Mouse (Mus musculus) midbrain, embryonic 13.5 days (tissue): ENCODE data around the gene Fto. TPM values are rescaled to one million over a fixed set of nuclear protein-coding genes. Genes with fewer than 3 reads are reported as not detected.
A peak's percentile ranks its signal among the peaks of the same experiment; 100 is the strongest.

Source experiments
- ATAC-seq: fragments of 200-750 bp; cut with Nextera tagmentation; 2 replicates; pipeline ENCODE4 v1.8.0; 2017; ENCODE audit warnings: mild to moderate bottlenecking, moderate TSS enrichment, moderate library complexity
- H3K27ac ChIP-seq: fragments of 300-500 bp; sonication (generic); 2 replicates; pipeline ENCODE4 v1.5.1; 2015; ENCODE audit warnings: inconsistent platforms, mild to moderate bottlenecking, moderate library complexity
- H3K27me3 ChIP-seq: fragments of 300-500 bp; sonication (generic); 2 replicates; pipeline ENCODE4 v1.6.1; 2015; ENCODE audit warnings: mild to moderate bottlenecking, inconsistent platforms
- H3K36me3 ChIP-seq: fragments of 300-500 bp; sonication (generic); 2 replicates; pipeline ENCODE4 v1.6.1; 2015; ENCODE audit warnings: mild to moderate bottlenecking, inconsistent platforms
- H3K4me1 ChIP-seq: fragments of 300-500 bp; sonication (generic); replicated peaks from 2 replicates; pipeline ENCODE4 v1.6.1; 2015; ENCODE audit warnings: inconsistent platforms
- H3K4me2 ChIP-seq: fragments of 300-500 bp; sonication (generic); replicated peaks from 2 replicates; pipeline ENCODE4 v1.6.1; 2015; ENCODE audit warnings: moderate library complexity, mild to moderate bottlenecking, inconsistent platforms
- H3K4me3 ChIP-seq: fragments of 300-500 bp; sonication (generic); replicated peaks from 2 replicates; pipeline ENCODE4 v1.5.1; 2015; ENCODE audit warnings: mild to moderate bottlenecking, inconsistent platforms
- H3K9ac ChIP-seq: fragments of 300-500 bp; sonication (generic); replicated peaks from 2 replicates; pipeline ENCODE4 v1.6.1; 2015; ENCODE audit warnings: mild to moderate bottlenecking, inconsistent platforms
- H3K9me3 ChIP-seq: fragments of 300-500 bp; sonication (generic); 2 replicates; pipeline ENCODE4 v1.6.1; 2016; ENCODE audit warnings: mild to moderate bottlenecking, inconsistent platforms
- WGBS: fragments of 180-500 bp; shearing (Covaris S2); methylation state at CpG from one replicate; pipeline ENCODE4 v1.1.7; 2015; 5-methylcytosine and 5-hydroxymethylcytosine counted together
- polyA plus RNA-seq: library from polyadenylated mRNA; unstranded; fragments of >200 nt; fragmentation: Nextera tagmentation; extraction: Ambion mirVana; gene quantifications from 2 replicates; pipeline ENCODE4 v1.2.1, GENCODE M21; 2015

Gene Fto
- polyA plus RNA-seq, 1 experiment from 2014 or later: 128 TPM

GRCm38 (mm10) chr8:91349816-91350215 is 36.5 kb downstream of the Fto start:
- H3K27ac ChIP-seq: no peak overlapping the region
- H3K36me3 ChIP-seq: peaks cover 3% of the 10 kb centered on the region; the same call in 1 of the 2 replicates
- H3K4me2 ChIP-seq: no peak overlapping the region
- 86% methylated on average over 7 of the region's 7 CpGs for WGBS
- peaks cover 24% of the 10 kb centered on the region for H3K4me1 ChIP-seq
- no peak for ATAC-seq
- no peaks in the 10 kb centered on the region for H3K9me3 ChIP-seq
- no peak overlapping the region for H3K4me3 ChIP-seq
- no peak overlapping the region for H3K9ac ChIP-seq
- H3K27me3 ChIP-seq: no peaks in the 10 kb centered on the region

GRCm38 (mm10) chr8:91350628-91351027 is 37.3 kb downstream of the Fto start:
- WGBS: 81% methylated on average over 7 of the region's 7 CpGs
- ATAC-seq: no peak
- Histone ChIP-seq H3K27ac (no peak overlapping the region), H3K9ac (no peak overlapping the region), H3K9me3 (no peaks in the 10 kb centered on the region), H3K4me1 (peaks cover 32% of the 10 kb centered on the region), H3K36me3 (peaks cover 3% of the 10 kb centered on the region; the same call in 1 of the 2 replicates), H3K4me3 (no peak overlapping the region), H3K27me3 (no peaks in the 10 kb centered on the region), H3K4me2 (no peak overlapping the region)

- Histone ChIP-seq H3K4me1 (peaks cover 39% of the 10 kb centered on the region), H3K36me3 (peaks cover 3% of the 10 kb centered on the region; the same call in 1 of the 2 replicates), H3K27me3 (no peaks in the 10 kb centered on the region), H3K9ac (no peak overlapping the region), H3K9me3 (no peaks in the 10 kb centered on the region), H3K27ac (no peak overlapping the region), H3K4me2 (no peak overlapping the region), H3K4me3 (no peak overlapping the region)
- 88% methylated on average over 3 of the region's 3 CpGs for WGBS
- no peak for ATAC-seq
These were observed 39.3 kb downstream of the Fto start for GRCm38 (mm10) chr8:91352598-91352997.

- Histone ChIP-seq H3K4me2 (no peak overlapping the region), H3K27me3 (no peaks in the 10 kb centered on the region), H3K4me3 (no peak overlapping the region), H3K4me1 (peaks cover 38% of the 10 kb centered on the region), H3K9me3 (no peaks in the 10 kb centered on the region), H3K27ac (no peak overlapping the region), H3K36me3 (peaks cover 3% of the 10 kb centered on the region; the same call in 1 of the 2 replicates), H3K9ac (no peak overlapping the region)
- ATAC-seq: no peak
- WGBS: 76% methylated on average over 5 of the region's 5 CpGs
These were observed 39.7 kb downstream of the Fto start for GRCm38 (mm10) chr8:91353062-91353461.

- WGBS: 90% methylated on average over 4 of the region's 4 CpGs
- Histone ChIP-seq H3K36me3 (peaks cover 3% of the 10 kb centered on the region; the same call in 1 of the 2 replicates), H3K27ac (no peak overlapping the region), H3K9ac (no peak overlapping the region), H3K27me3 (no peaks in the 10 kb centered on the region), H3K4me2 (no peak overlapping the region), H3K4me1 (peaks cover 40% of the 10 kb centered on the region), H3K9me3 (no peaks in the 10 kb centered on the region), H3K4me3 (no peak overlapping the region)
- ATAC-seq: no peak
These were observed 40.6 kb downstream of the Fto start for GRCm38 (mm10) chr8:91353907-91354306.

GRCm38 (mm10) chr8:91355301-91355905 is 42.1 kb downstream of the Fto start:
- 33% methylated on average over 10 of the region's 10 CpGs for WGBS
- Histone ChIP-seq H3K27ac (peak overlapping the region; percentile 69), H3K4me3 (no peak overlapping the region), H3K27me3 (peaks cover 3% of the 10 kb centered on the region; the same call in 1 of the 2 replicates), H3K4me1 (peaks cover 40% of the 10 kb centered on the region), H3K36me3 (no peaks in the 10 kb centered on the region), H3K9ac (no peak overlapping the region), H3K4me2 (peak overlapping the region; percentile 36), H3K9me3 (no peaks in the 10 kb centered on the region)
- ATAC-seq: peak; percentile 68

GRCm38 (mm10) chr8:91355956-91356699 is 42.8 kb downstream of the Fto start:
- peak; percentile 70 for ATAC-seq
- Histone ChIP-seq H3K27ac (peak overlapping the region; percentile 69), H3K4me2 (peak overlapping the region; percentile 36), H3K9me3 (no peaks in the 10 kb centered on the region), H3K9ac (no peak overlapping the region), H3K36me3 (no peaks in the 10 kb centered on the region), H3K4me3 (no peak overlapping the region), H3K4me1 (peaks cover 40% of the 10 kb centered on the region), H3K27me3 (peaks cover 5% of the 10 kb centered on the region; the same call in 1 of the 2 replicates)
- WGBS: 43% methylated on average over 11 of the region's 11 CpGs

GRCm38 (mm10) chr8:91357493-91358014 is 44.2 kb downstream of the Fto start:
- Histone ChIP-seq H3K4me3 (no peak overlapping the region), H3K27me3 (peaks cover 11% of the 10 kb centered on the region; the same call in 1 of the 2 replicates), H3K36me3 (no peaks in the 10 kb centered on the region), H3K27ac (no peak overlapping the region), H3K4me1 (peaks cover 40% of the 10 kb centered on the region), H3K9ac (no peak overlapping the region), H3K4me2 (no peak overlapping the region), H3K9me3 (no peaks in the 10 kb centered on the region)
- 91% methylated on average over 4 of the region's 4 CpGs for WGBS
- no peak for ATAC-seq

- no peak overlapping the region for H3K27ac ChIP-seq
- H3K9me3 ChIP-seq: no peaks in the 10 kb centered on the region
- no peak overlapping the region for H3K9ac ChIP-seq
- 83% methylated on average over 5 of the region's 5 CpGs for WGBS
- peaks cover 13% of the 10 kb centered on the region; the same call in 1 of the 2 replicates for H3K27me3 ChIP-seq
- no peak overlapping the region for H3K4me2 ChIP-seq
- ATAC-seq: no peak
- H3K36me3 ChIP-seq: no peaks in the 10 kb centered on the region
- H3K4me1 ChIP-seq: peaks cover 40% of the 10 kb centered on the region
- H3K4me3 ChIP-seq: no peak overlapping the region
These were observed 44.7 kb downstream of the Fto start for GRCm38 (mm10) chr8:91358016-91358415.

GRCm38 (mm10) chr8:91359511-91359910 is 46.2 kb downstream of the Fto start:
- 86% methylated on average over 9 of the region's 9 CpGs for WGBS
- Histone ChIP-seq H3K4me1 (peaks cover 42% of the 10 kb centered on the region), H3K27me3 (peaks cover 13% of the 10 kb centered on the region; the same call in 1 of the 2 replicates), H3K9me3 (no peaks in the 10 kb centered on the region), H3K9ac (no peak overlapping the region), H3K4me2 (no peak overlapping the region), H3K4me3 (no peak overlapping the region), H3K27ac (no peak overlapping the region), H3K36me3 (no peaks in the 10 kb centered on the region)
- no peak for ATAC-seq

GRCm38 (mm10) chr8:91360644-91361357 is 47.5 kb downstream of the Fto start:
- WGBS: 93% methylated on average over 10 of the region's 10 CpGs
- H3K4me1 ChIP-seq: peaks cover 42% of the 10 kb centered on the region
- no peak for ATAC-seq
- H3K4me3 ChIP-seq: no peak overlapping the region
- no peak overlapping the region for H3K9ac ChIP-seq
- H3K9me3 ChIP-seq: no peaks in the 10 kb centered on the region
- no peak overlapping the region for H3K27ac ChIP-seq
- no peak overlapping the region for H3K4me2 ChIP-seq
- H3K27me3 ChIP-seq: peaks cover 13% of the 10 kb centered on the region; the same call in 1 of the 2 replicates
- no peaks in the 10 kb centered on the region for H3K36me3 ChIP-seq
